Mouse (Mus musculus) neural tube, embryonic 13.5 days (tissue): ENCODE data around the gene Kcnma1. TPM values are rescaled to one million over a fixed set of nuclear protein-coding genes. Genes with fewer than 3 reads are reported as not detected.

Experiments used
- ATAC-seq: fragments of 200-750 bp; cut with Nextera tagmentation; 2 replicates; pipeline ENCODE4 v1.8.0; 2017; ENCODE audit warnings: low read depth, mild to moderate bottlenecking, moderate TSS enrichment, moderate library complexity
- H3K27ac ChIP-seq: fragments of 300-500 bp; sonication (generic); replicated peaks from 2 replicates; pipeline ENCODE4 v1.5.1; 2015; ENCODE audit warnings: moderate library complexity, mild to moderate bottlenecking, inconsistent platforms
- H3K27me3 ChIP-seq: fragments of 300-500 bp; sonication (generic); 2 replicates; pipeline ENCODE4 v1.6.1; 2015; ENCODE audit warnings: mild to moderate bottlenecking, inconsistent platforms
- H3K36me3 ChIP-seq: fragments of 300-500 bp; sonication (generic); 2 replicates; pipeline ENCODE4 v1.6.1; 2015; ENCODE audit warnings: mild to moderate bottlenecking, inconsistent platforms
- H3K4me1 ChIP-seq: fragments of 300-500 bp; sonication (generic); replicated peaks from 2 replicates; pipeline ENCODE4 v1.6.1; 2015; ENCODE audit warnings: inconsistent platforms
- H3K4me2 ChIP-seq: fragments of 300-500 bp; sonication (generic); 2 replicates; pipeline ENCODE4 v1.6.1; 2015; ENCODE audit warnings: inconsistent platforms, mild to moderate bottlenecking, moderate library complexity
- H3K4me3 ChIP-seq: fragments of 300-500 bp; sonication (generic); 2 replicates; pipeline ENCODE4 v1.5.1; 2015; ENCODE audit warnings: mild to moderate bottlenecking, inconsistent platforms
- H3K9ac ChIP-seq: fragments of 300-500 bp; sonication (generic); 2 replicates; pipeline ENCODE4 v1.6.1; 2015; ENCODE audit warnings: moderate library complexity, mild to moderate bottlenecking, inconsistent platforms
- H3K9me3 ChIP-seq: fragments of 300-500 bp; sonication (generic); 2 replicates; pipeline ENCODE4 v1.6.1; 2016; ENCODE audit warnings: inconsistent platforms
- WGBS: fragments of 180-500 bp; shearing (Covaris S2); methylation state at CpG from one replicate; pipeline ENCODE4 v1.1.7; 2015; 5-methylcytosine and 5-hydroxymethylcytosine counted together
- polyA plus RNA-seq: library from polyadenylated mRNA; unstranded; fragments of >200 nt; fragmentation: Nextera tagmentation; extraction: Ambion mirVana; gene quantifications from 2 replicates; pipeline ENCODE4 v1.2.1, GENCODE M21; 2015

Gene Kcnma1
- polyA plus RNA-seq, 1 experiment from 2014 or later, result 13.1 TPM

DNA sequence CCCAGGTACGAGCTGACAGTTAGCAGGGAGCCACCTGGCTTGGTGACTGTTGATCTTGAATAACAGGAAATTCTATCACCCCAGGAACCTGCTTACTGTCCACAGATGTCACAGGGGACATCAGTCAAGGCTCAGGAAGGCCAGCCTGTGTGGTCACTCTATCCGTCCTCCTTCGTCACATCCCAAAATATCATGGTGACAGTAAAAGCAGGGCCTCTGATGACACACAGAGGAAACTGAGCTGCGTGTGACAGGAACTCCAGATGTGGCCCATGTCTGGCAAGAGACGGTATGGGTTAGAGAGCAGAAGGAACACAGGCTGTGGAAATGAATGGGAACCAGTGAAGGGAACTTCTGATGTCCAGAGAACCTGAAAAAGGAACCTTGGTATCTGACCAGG, 174.7 kb downstream of the Kcnma1 start:
- Histone ChIP-seq H3K27me3 (no peaks in the 10 kb centered on the region), H3K36me3 (no peaks in the 10 kb centered on the region), H3K27ac (no peak overlapping the region), H3K9ac (no peak overlapping the region), H3K4me2 (no peak overlapping the region), H3K4me1 (peaks cover 25% of the 10 kb centered on the region), H3K4me3 (no peak overlapping the region), H3K9me3 (no peaks in the 10 kb centered on the region)
- ATAC-seq, result no peak
- 85% methylated on average over 5 of the region's 5 CpGs for WGBS

DNA sequence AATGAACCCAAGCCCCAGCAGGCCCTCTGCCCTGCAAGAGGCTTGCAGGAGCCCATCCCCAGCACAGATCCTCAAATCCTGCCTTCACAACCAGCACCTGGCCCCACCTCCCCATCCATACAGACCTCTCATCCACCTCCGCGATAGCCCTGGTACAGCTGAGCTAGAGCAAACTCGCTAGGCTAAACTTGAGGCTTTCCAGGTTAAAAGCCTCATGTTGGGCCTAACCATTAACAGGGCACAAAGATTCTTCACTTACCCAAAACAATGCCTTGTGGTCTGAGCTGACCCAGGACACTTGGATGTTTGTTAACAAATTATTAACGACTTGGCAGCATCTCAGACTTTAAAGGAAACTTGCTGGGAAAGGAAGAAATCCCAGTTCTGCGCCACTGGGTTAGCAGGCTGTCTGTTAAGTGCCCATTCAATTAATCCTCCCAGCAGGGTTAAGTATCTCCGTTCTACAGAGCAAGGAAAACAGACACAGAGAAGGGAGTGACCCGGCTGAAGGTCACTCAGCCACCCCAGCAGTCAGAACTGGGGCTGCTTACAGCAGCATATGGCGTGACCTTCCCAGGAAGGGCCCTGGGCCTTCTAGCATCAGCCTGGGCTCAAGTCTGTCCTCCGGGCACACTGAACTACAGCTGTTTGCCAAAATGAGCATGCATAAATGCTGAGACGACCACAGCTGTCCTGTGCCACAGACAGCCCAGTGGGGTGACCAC, 178.7 kb downstream of the Kcnma1 start:
- 38% methylated on average over 10 of the region's 10 CpGs for WGBS
- Histone ChIP-seq H3K36me3 (no peaks in the 10 kb centered on the region), H3K4me2 (no peak overlapping the region), H3K9ac (no peak overlapping the region), H3K4me1 (peaks cover 35% of the 10 kb centered on the region), H3K27me3 (no peaks in the 10 kb centered on the region), H3K27ac (0 out of 2 replicates have a peak overlapping the region, but pooled peaks have one; percentile 33), H3K9me3 (no peaks in the 10 kb centered on the region), H3K4me3 (no peak overlapping the region)
- ATAC-seq, result no peak

DNA sequence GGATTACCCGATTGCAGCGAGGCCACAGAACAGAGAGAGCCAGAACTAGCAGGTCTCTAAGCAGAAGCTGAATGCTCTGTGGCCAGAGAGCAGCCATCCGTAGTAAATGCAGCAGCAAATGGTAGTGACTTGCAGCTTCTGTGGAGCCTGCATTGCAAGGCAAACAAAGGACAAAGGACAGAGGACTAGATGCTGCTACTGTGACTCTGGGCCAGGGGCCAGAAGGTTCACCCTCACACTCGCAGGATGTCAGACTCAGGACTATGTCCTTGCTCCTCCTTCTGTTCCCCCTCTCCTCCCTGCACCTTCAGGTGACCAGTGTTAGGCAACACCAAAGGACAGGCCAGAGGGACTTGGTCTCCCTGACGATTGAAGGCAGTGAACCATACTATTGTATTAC, 183.0 kb downstream of the Kcnma1 start:
- WGBS, result 21% methylated on average over 5 of the region's 5 CpGs
- Histone ChIP-seq H3K4me3 (no peak overlapping the region), H3K9ac (no peak overlapping the region), H3K27me3 (no peaks in the 10 kb centered on the region), H3K4me1 (peaks cover 31% of the 10 kb centered on the region), H3K36me3 (no peaks in the 10 kb centered on the region), H3K9me3 (no peaks in the 10 kb centered on the region), H3K27ac (peak overlapping the region; percentile 39; the same call in 1 of the 2 replicates), H3K4me2 (no peak overlapping the region)
- no peak; the same call in 1 of the 2 replicates for ATAC-seq

DNA sequence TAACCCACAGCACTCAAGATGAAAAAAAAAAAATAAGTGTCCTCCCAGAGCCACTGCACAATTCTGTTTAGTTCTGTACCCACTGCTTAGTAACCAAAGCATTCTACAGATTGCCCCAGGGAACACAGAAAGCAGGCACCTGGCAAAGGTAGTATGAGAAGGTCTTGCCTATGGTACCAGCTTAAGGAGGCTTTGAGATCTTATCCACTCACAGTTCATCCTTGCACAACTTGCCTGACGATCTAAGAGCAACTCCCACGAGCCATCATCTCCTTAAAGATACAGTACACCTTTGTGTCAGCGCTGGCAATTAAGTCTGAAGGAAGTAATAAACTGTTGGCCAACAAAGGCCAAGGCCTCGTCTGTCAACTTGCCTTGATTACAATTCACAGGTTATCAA, 184.0 kb downstream of the Kcnma1 start:
- WGBS, result 27% methylated on average over 4 of the region's 4 CpGs
- H3K27ac ChIP-seq, result 0 out of 2 replicates have a peak overlapping the region, but pooled peaks have one; percentile 39

DNA sequence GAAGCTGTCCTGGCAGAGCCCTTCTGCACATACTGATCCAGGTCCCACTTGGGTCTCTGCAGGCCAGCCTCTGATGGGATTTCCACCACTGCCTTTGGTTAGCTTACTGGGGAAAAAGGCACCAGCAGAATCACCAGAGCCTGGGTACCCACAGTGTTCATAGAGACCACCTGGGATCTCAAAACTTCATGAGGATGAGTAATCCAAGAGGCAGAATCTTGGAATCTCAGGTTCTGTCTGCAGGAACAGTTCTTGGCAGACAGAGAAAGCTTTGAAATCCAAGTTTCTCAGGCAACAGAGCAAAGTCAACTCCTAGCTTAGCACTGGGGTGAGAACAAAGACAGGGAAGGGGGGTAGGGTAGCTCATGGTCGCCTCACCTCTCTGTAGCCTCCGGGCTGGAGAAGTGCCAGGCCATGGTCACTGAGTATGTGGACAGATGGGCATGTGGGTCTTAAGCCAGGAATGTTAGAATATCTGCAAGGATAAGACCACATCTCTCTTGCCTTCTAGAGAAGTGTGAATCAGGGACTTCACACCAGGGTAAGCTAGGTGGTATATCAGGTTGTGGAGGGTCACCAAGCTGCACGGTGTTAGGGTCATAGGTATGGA, 185.5 kb downstream of the Kcnma1 start:
- Histone ChIP-seq H3K9me3 (no peaks in the 10 kb centered on the region), H3K36me3 (no peaks in the 10 kb centered on the region), H3K27me3 (no peaks in the 10 kb centered on the region), H3K9ac (no peak overlapping the region), H3K27ac (no peak overlapping the region), H3K4me3 (no peak overlapping the region), H3K4me2 (no peak overlapping the region), H3K4me1 (peaks cover 27% of the 10 kb centered on the region)
- no peak for ATAC-seq
- WGBS, result 94% methylated on average over 3 of the region's 3 CpGs

More for the DNA sequence above, 184.0 kb downstream of the Kcnma1 start:
- ATAC-seq, result no peak
- H3K9ac ChIP-seq, result no peak overlapping the region
- peaks cover 21% of the 10 kb centered on the region for H3K4me1 ChIP-seq
- H3K4me3 ChIP-seq, result no peak overlapping the region
- H3K4me2 ChIP-seq, result no peak overlapping the region
- H3K27me3 ChIP-seq, result no peaks in the 10 kb centered on the region
- H3K36me3 ChIP-seq, result no peaks in the 10 kb centered on the region
- no peaks in the 10 kb centered on the region for H3K9me3 ChIP-seq

DNA sequence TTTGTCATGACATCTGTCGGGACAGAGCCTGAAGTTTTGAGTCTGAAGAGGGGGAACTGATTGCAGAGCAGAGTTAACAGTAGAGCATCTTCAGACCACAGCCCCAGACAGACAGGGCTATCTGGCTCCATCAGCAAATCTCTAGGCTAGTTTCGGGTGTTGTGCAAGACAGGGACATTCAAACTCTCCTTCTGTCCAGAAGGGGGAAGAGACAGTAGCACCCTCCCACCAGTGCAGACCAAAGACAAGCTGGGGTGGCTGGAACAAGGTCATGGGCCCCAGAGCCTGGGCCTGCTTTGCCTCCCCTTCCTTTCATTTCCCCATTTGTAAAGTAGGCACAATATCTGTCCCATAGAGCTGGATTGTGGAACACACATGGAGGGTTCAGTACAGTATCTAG, 189.4 kb downstream of the Kcnma1 start:
- Histone ChIP-seq H3K4me3 (no peak overlapping the region), H3K9me3 (no peaks in the 10 kb centered on the region), H3K4me1 (peaks cover 20% of the 10 kb centered on the region), H3K9ac (no peak overlapping the region), H3K27me3 (no peaks in the 10 kb centered on the region), H3K36me3 (no peaks in the 10 kb centered on the region), H3K27ac (no peak overlapping the region), H3K4me2 (no peak overlapping the region)
- 83% methylated on average over 2 of the region's 2 CpGs for WGBS
- ATAC-seq, result no peak

DNA sequence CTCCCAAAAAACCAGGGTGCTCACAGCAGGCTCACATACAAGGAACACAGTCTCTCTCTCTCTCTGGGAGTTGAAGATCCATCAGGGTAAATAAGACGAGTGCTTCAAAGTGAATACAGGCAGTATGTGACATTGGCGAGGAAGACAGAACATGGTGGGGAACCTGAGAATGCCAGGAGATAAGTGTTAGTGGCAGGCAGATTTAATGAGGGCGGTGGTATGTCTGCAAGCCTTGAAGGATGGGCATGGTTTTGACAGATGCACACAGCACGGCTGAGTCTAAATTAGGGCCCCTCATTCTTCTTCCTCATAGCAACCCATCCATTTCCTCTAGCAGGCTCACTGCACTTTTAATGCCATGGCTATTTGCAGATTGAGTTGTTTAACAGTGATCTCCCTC, 190.0 kb downstream of the Kcnma1 start:
- Histone ChIP-seq H3K9me3 (no peaks in the 10 kb centered on the region), H3K4me1 (peaks cover 20% of the 10 kb centered on the region; the same call in 1 of the 2 replicates), H3K4me3 (no peak overlapping the region), H3K27ac (no peak overlapping the region), H3K27me3 (no peaks in the 10 kb centered on the region), H3K4me2 (no peak overlapping the region), H3K9ac (no peak overlapping the region), H3K36me3 (no peaks in the 10 kb centered on the region)
- no peak for ATAC-seq
- 62% methylated on average over 4 of the region's 4 CpGs for WGBS

DNA sequence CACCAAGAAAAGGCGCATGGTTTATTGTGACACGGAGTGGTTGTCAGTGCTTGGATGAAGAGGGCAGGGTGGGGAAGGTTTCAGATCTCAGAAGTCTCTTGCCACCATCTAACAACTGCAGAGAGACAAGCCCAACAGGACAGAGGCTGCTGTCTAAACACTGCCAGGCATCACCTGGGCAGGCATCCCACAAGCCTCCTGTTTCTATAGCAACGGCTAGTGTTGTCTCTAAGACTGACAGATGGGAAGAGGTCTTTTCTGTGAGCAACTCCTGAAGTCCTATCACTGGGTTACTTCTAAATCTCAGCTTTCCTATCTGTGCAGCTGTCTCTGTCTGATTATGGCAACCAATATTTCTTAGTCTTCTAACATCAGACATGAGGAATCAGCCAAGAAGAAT, 196.7 kb downstream of the Kcnma1 start:
- H3K9me3 ChIP-seq, result no peaks in the 10 kb centered on the region
- H3K27me3 ChIP-seq, result no peaks in the 10 kb centered on the region
- H3K27ac ChIP-seq, result no peak overlapping the region
- WGBS, result 92% methylated on average over 3 of the region's 3 CpGs
- 0 out of 2 replicates have a peak, but pooled peaks cover 3% of the 10 kb centered on the region for H3K4me1 ChIP-seq
- H3K4me3 ChIP-seq, result no peak overlapping the region
- no peak overlapping the region for H3K4me2 ChIP-seq
- H3K9ac ChIP-seq, result no peak overlapping the region
- ATAC-seq, result no peak
- no peaks in the 10 kb centered on the region for H3K36me3 ChIP-seq

DNA sequence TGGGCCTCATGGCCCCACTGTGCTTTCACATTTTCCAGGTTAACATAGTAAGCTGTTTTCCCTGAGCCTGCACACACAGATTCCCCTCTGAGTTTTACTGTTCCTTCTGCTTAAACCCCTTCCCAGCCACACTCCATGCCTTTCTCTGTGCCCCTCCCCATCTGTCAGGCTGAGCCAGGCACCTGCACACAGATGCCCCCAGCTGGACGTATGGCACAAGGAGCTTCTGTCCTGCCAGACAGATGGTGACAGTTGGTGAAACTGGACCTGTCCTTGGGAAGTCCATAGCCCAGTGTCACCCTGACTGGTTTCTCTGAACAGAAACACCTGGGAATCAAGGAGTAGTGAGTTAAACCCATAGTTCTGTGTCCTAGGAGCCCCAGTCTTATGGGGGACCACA, 204.2 kb downstream of the Kcnma1 start:
- no peak overlapping the region for H3K27ac ChIP-seq
- 61% methylated on average over 1 of the region's 1 CpGs for WGBS
- no peaks in the 10 kb centered on the region for H3K9me3 ChIP-seq
- H3K27me3 ChIP-seq, result no peaks in the 10 kb centered on the region
- no peak overlapping the region for H3K4me2 ChIP-seq
- no peak overlapping the region for H3K4me3 ChIP-seq
- ATAC-seq, result no peak
- H3K36me3 ChIP-seq, result no peaks in the 10 kb centered on the region
- H3K4me1 ChIP-seq, result peaks cover 25% of the 10 kb centered on the region
- no peak overlapping the region for H3K9ac ChIP-seq

DNA sequence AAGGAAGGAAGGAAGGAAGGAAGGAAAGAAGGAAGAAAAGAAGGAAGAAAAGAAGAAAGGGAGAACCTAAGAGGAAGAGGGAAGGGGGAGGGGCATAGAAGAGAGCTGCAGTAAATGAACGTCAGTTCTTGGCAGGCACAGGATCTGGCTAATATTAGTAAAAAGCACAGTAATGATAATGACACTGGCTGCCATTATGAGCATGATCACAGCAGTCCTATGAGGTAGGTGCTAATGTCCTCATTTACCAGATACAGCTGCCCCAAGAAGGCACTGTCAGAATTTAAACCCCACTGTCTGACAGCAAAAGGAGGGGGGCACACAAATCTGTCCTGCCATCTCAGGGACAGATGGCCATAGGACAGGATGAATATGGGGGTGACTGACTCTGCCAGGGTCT, 205.2 kb downstream of the Kcnma1 start:
- Histone ChIP-seq H3K4me3 (no peak overlapping the region), H3K9ac (no peak overlapping the region), H3K4me1 (peaks cover 27% of the 10 kb centered on the region), H3K9me3 (no peaks in the 10 kb centered on the region), H3K4me2 (no peak overlapping the region), H3K27ac (no peak overlapping the region), H3K36me3 (no peaks in the 10 kb centered on the region), H3K27me3 (no peaks in the 10 kb centered on the region)
- ATAC-seq, result no peak
- 40% methylated on average over 1 of the region's 1 CpGs for WGBS

DNA sequence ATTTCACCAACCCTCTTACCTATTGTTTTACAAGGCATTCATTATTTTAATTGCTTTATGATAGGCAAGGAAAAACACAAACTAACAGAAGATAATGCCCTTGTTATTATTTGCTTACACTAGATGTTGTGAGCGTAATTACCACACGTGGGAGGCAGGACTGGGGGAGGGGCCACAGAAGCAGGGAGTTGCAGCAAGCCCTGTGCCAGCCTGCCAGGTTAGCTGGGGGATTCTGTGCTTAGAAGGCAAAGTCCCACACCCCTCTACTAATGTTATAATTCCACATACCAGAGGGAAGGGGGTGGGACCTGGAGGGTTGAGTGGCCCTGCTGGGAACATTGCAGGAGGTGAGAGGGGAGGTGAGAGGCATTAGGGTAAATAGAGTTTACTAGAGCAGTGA, 207.9 kb downstream of the Kcnma1 start:
- H3K4me3 ChIP-seq, result no peak overlapping the region
- no peaks in the 10 kb centered on the region for H3K27me3 ChIP-seq
- 18% methylated on average over 2 of the region's 2 CpGs for WGBS
- no peaks in the 10 kb centered on the region for H3K9me3 ChIP-seq
- peak; percentile 54; the same call in 1 of the 2 replicates for ATAC-seq
- peaks cover 27% of the 10 kb centered on the region for H3K4me1 ChIP-seq
- H3K27ac ChIP-seq, result peak overlapping the region; percentile 50
- H3K4me2 ChIP-seq, result no peak overlapping the region
- H3K36me3 ChIP-seq, result no peaks in the 10 kb centered on the region
- no peak overlapping the region for H3K9ac ChIP-seq

DNA sequence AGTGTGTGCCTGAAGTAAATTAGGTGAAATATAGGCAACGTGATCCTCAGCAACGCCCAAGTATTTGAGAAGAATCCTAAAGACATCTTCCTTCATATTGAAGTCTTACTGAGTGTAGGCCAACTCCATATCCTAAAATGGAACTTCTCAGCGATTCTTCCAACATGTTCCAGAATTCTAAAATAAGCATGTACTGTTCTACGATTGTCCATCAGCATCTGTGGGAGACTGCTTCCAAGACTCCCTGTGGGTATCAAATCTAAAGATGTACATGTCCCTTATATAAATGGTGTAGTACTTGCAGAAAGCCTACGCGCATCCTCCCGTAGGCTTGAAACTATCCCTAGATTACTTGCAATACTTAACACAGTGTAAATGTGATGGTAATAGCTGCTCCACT, 217.4 kb downstream of the Kcnma1 start:
- Histone ChIP-seq H3K4me1 (peaks cover 11% of the 10 kb centered on the region), H3K4me2 (no peak overlapping the region), H3K9ac (no peak overlapping the region), H3K9me3 (0 out of 2 replicates have a peak, but pooled peaks cover 3% of the 10 kb centered on the region), H3K27me3 (no peaks in the 10 kb centered on the region), H3K36me3 (no peaks in the 10 kb centered on the region), H3K27ac (no peak overlapping the region), H3K4me3 (no peak overlapping the region)
- no peak for ATAC-seq
- 95% methylated on average over 7 of the region's 7 CpGs for WGBS
